Mouse (Mus musculus) olfactory bulb, adult 2 months (tissue): Measurements from ENCODE around the gene U2af1.

Experiments used
- CTCF ChIP-seq: fragments of 200-500 bp; IDR thresholded peaks from 2 replicates; pipeline ENCODE4 v1.5.1; 2012; ENCODE audit warnings: low read depth, mild to moderate bottlenecking, low read length, moderate library complexity; ENCODE audit not compliant: insufficient read depth
- POLR2A ChIP-seq: fragments of 200-500 bp; IDR thresholded peaks from 2 replicates; pipeline ENCODE4 v1.6.1; 2012; ENCODE audit warnings: mild to moderate bottlenecking, low read depth, low read length, moderate library complexity; ENCODE audit not compliant: insufficient read depth

GRCm38 (mm10) chr17:31627961-31628360 lies 30.7 kb downstream of the U2af1 start:
- TF ChIP-seq CTCF (no peak), POLR2A (no peak)
